ENCODE assay signal across 8 mouse cellular contexts in genomic region chr10:126978277-126978994, GRCm38 (mm10). TPM values are rescaled to one million over a fixed set of nuclear protein-coding genes. Genes with fewer than 3 reads are reported as not detected.
DNase-seq lines count a peak whose midpoint lies in the region; ATAC-seq and TF ChIP-seq lines count a peak whose summit lies in the region.

Ctdsp2 (plus strand) TSS chr10:126978717.

- 1% methylated on average over 49 of the region's 56 CpGs for WGBS in hindbrain, postnatal 0 days

- H3K9me3 ChIP-seq in hindbrain, postnatal 0 days (ENCODE audit: low read length): no peaks in the 10 kb centered on the region

- intact Hi-C loops in gastrocnemius, adult 2 months (cut with DNase I): loop anchor here (2.0 kb wide), 1 partner anchor 50 kb away; no protein-coding TSS in a partner anchor
- intact Hi-C loops in left cerebral cortex, adult 2 months (cut with DNase I): loop anchor here (1.0 kb wide), 2 partner anchors 21 to 50 kb away; no protein-coding TSS in a partner anchor

- no peaks in the 10 kb centered on the region for H3K27me3 ChIP-seq in hindbrain, postnatal 0 days (ENCODE audit: insufficient read depth, low read length)

- peak; percentile 100 for DNase-seq in ZHBTc4 (ENCODE audit: low read depth, low spot score)
- DNase-seq in gastrocnemius, adult 2 months: peak; percentile 100
- DNase-seq in hindbrain, postnatal 0 days (ENCODE audit: low spot score): peak; percentile 99
- DNase-seq in left cerebral cortex, adult 2 months (ENCODE audit: extremely low spot score in 1 of 2, low spot score in 2 of 2): peak; percentile 99 to 100
- DNase-seq in right cerebral cortex, adult 2 months (ENCODE audit: low spot score in 2 of 2): peak; percentile 99 to 100
- DNase-seq in urinary bladder, postnatal 14 days (ENCODE audit: low spot score): peak; percentile 100

- H3K4me2 ChIP-seq in hindbrain, postnatal 0 days (ENCODE audit: low read depth, low read length): peak within 1 kb of the TSS; percentile 91

- H3K9ac ChIP-seq in hindbrain, postnatal 0 days (replicated peaks; ENCODE audit: low read length): peak within 1 kb of the TSS; percentile 96

- H3K36me3 ChIP-seq in hindbrain, postnatal 0 days (ENCODE audit: insufficient read depth, low read length): no peaks in the 10 kb centered on the region

- TF ChIP-seq CTCF in gastrocnemius, adult 2 months (IDR thresholded peaks at IDR 0.05): peak; percentile 40
- TF ChIP-seq CTCF in hindbrain, postnatal 0 days (IDR thresholded peaks at IDR 0.05; ENCODE audit: low read depth): peak; percentile 14; the same call in 1 of the 2 replicates
- TF ChIP-seq CTCF in left cerebral cortex, adult 2 months (IDR thresholded peaks at IDR 0.05): peak; percentile 15; the same call in 1 of the 2 replicates

- H3K4me3 ChIP-seq in gastrocnemius, adult 2 months: peak within 1 kb of the TSS; percentile 84
- peak within 1 kb of the TSS; percentile 98 for H3K4me3 ChIP-seq in hindbrain, postnatal 0 days (ENCODE audit: low read length)
- H3K4me3 ChIP-seq in left cerebral cortex, adult 2 months: peak within 1 kb of the TSS; percentile 97

- H3K4me1 ChIP-seq in hindbrain, postnatal 0 days (ENCODE audit: insufficient read depth, low read length): peaks cover 28% of the 10 kb centered on the region

- H3K27ac ChIP-seq in gastrocnemius, adult 2 months: peak within 1 kb of the TSS; percentile 100
- H3K27ac ChIP-seq in hindbrain, postnatal 0 days: peak within 1 kb of the TSS; percentile 99
- H3K27ac ChIP-seq in left cerebral cortex, adult 2 months: peak within 1 kb of the TSS; percentile 99

- ATAC-seq in common myeloid progenitor, adult 5-6 weeks (replicated peaks; ENCODE audit: low read depth, poor library complexity, severe bottlenecking): peak; percentile 87
- ATAC-seq in hindbrain, postnatal 0 days: peak; percentile 93
- peak; percentile 92 for ATAC-seq in megakaryocyte, adult 5-6 weeks (ENCODE audit: poor library complexity, severe bottlenecking)

RNA-seq across cellular contexts. Expression of gene Ctdsp2, which starts in this region (rescaled TPM):
- 33.9 and 42.8 TPM in 2 replicates for total RNA-seq in common myeloid progenitor, adult 5-6 weeks (2017)
- 10 to 100 TPM; 94.0 to 99.2 TPM for total RNA-seq in gastrocnemius, adult 2 months (2021)
- total RNA-seq in hindbrain, postnatal 0 days (2014; rRNA removed): 64.5 and 64.7 TPM in 2 replicates
- polyA plus RNA-seq in hindbrain, postnatal 0 days (2015; fragmentation: Nextera tagmentation; extraction: Ambion mirVana): 15.0 and 16.7 TPM in 2 replicates
- 10 to 100 TPM; 79.4 to 83.8 TPM for total RNA-seq in left cerebral cortex, adult 2 months (2021)
- total RNA-seq in megakaryocyte, adult 5-6 weeks (2015): 73.2 and 75.2 TPM in 2 replicates
- total RNA-seq in megakaryocyte, adult 5-6 weeks (2017): 38.0 and 41.9 TPM in 2 replicates

Comparison
In these comparisons a context has a peak if more than half of its experiments do, and no peak if none do; other contexts are left out.
1. Peak in every context shown above with its lines: DNase-seq, ATAC-seq, H3K4me3 ChIP-seq and H3K27ac ChIP-seq.